31 mouse cellular contexts compared by ENCODE assay signal in genomic region chr4:32281306-32281705, GRCm38 (mm10). TPM values are rescaled to one million over a fixed set of nuclear protein-coding genes. Genes with fewer than 3 reads are reported as not detected.
DNase-seq lines count a peak whose midpoint lies in the region; ATAC-seq and TF ChIP-seq lines count a peak whose summit lies in the region.
"Had no signal": no experiment of that assay in that cellular context is flagged by ENCODE, and none has a peak within 500 bp of the region (broad histone marks: within the 10 kb centered on the region; RNA-seq: fewer than 3 reads in every experiment).

No protein-coding gene starts in this region.

- no peak for TF ChIP-seq CTCF in bone marrow, adult 2 months (IDR thresholded peaks at IDR 0.05; ENCODE audit: control insufficient read depth, insufficient read depth, low read length)

- DNase-seq in thymus, postnatal 14 days: peak; percentile 37
- DNase-seq in thymus, adult 18-20 months: no peak
- no peak for DNase-seq in left cerebral cortex, postnatal 36 days (ENCODE audit: low spot score in 2 of 2)
- no peak for DNase-seq in embryonic facial prominence, embryonic 10.5 days (ENCODE audit: low spot score)
- DNase-seq: adrenal gland, postnatal 25 days; cerebellum, adult 18-20 months; cerebellum, postnatal 10 days; forebrain, postnatal 0 days; gastrocnemius, postnatal 10 days; heart, postnatal 10 days; kidney, adult 18-20 months; kidney, postnatal 4 days; layer of hippocampus, postnatal 36 days; lung, postnatal 36 days; retina, postnatal 1 day; right cerebral cortex, postnatal 14 days; thymus, postnatal 4 days had no signal

- peaks cover 3% of the 10 kb centered on the region for H3K4me1 ChIP-seq in bone marrow, adult 2 months (ENCODE audit: control insufficient read depth, insufficient read depth, low read length)
- peaks cover 11% of the 10 kb centered on the region for H3K4me1 ChIP-seq in embryonic facial prominence, embryonic 10.5 days
- H3K4me1 ChIP-seq: forebrain, embryonic 12.5 days; hindbrain, embryonic 10.5 days; midbrain, embryonic 12.5 days had no signal

- H3K27me3 ChIP-seq in embryonic facial prominence, embryonic 10.5 days (replicated peaks; ENCODE audit: low read depth, poor library complexity, severe bottlenecking): no peaks in the 10 kb centered on the region
- H3K27me3 ChIP-seq: embryonic facial prominence, embryonic 15.5 days; forebrain, embryonic 12.5 days; heart, embryonic 13.5 days; hindbrain, embryonic 15.5 days; kidney, embryonic 15.5 days; limb, embryonic 13.5 days; lung, embryonic 15.5 days; midbrain, embryonic 12.5 days; neural tube, embryonic 15.5 days had no signal

- 0 out of 2 replicates have a peak overlapping the region, but pooled peaks have one; percentile 16 for H3K27ac ChIP-seq in bone marrow, adult 2 months (ENCODE audit: control insufficient read depth, insufficient read depth, low read depth, low read length, poor library complexity)
- H3K27ac ChIP-seq in embryonic facial prominence, embryonic 10.5 days (replicated peaks): no peak overlapping the region
- H3K27ac ChIP-seq: forebrain, embryonic 12.5 days; hindbrain, embryonic 15.5 days; kidney, embryonic 15.5 days; midbrain, embryonic 12.5 days; neural tube, embryonic 15.5 days had no signal

- H3K4me3 ChIP-seq in bone marrow, adult 2 months (replicated peaks; ENCODE audit: control insufficient read depth, low read depth, low read length): no peak overlapping the region
- no peak overlapping the region for H3K4me3 ChIP-seq in embryonic facial prominence, embryonic 10.5 days
- H3K4me3 ChIP-seq: embryonic facial prominence, embryonic 15.5 days; forebrain, embryonic 12.5 days; heart, embryonic 13.5 days; hindbrain, embryonic 10.5 days; hindbrain, embryonic 15.5 days; kidney, embryonic 15.5 days; limb, embryonic 13.5 days; lung, embryonic 15.5 days; megakaryocyte, embryonic 14.5 days; midbrain, embryonic 12.5 days; neural tube, embryonic 15.5 days had no signal

- H3K36me3 ChIP-seq in embryonic facial prominence, embryonic 10.5 days (replicated peaks): peaks cover 4% of the 10 kb centered on the region; the same call in 1 of the 2 replicates
- H3K36me3 ChIP-seq: embryonic facial prominence, embryonic 15.5 days; forebrain, embryonic 12.5 days; G1E; heart, embryonic 13.5 days; hindbrain, embryonic 15.5 days; kidney, embryonic 15.5 days; limb, embryonic 13.5 days; lung, embryonic 15.5 days; midbrain, embryonic 12.5 days; neural tube, embryonic 15.5 days had no signal

- WGBS in bone marrow, adult 2 months: 44% methylated on average over 6 of the region's 6 CpGs
- WGBS in embryonic facial prominence, embryonic 10.5 days: 88% methylated on average over 6 of the region's 6 CpGs

- H3K9me3 ChIP-seq in embryonic facial prominence, embryonic 10.5 days: no peaks in the 10 kb centered on the region
- H3K9me3 ChIP-seq: embryonic facial prominence, embryonic 15.5 days; forebrain, embryonic 12.5 days; G1E; heart, embryonic 13.5 days; hindbrain, embryonic 10.5 days; hindbrain, embryonic 15.5 days; kidney, embryonic 15.5 days; limb, embryonic 13.5 days; lung, embryonic 15.5 days; megakaryocyte, embryonic 14.5 days; midbrain, embryonic 12.5 days; neural tube, embryonic 15.5 days had no signal

- ATAC-seq in megakaryocyte, adult 5-6 weeks (ENCODE audit: poor library complexity, severe bottlenecking): peak; percentile 43; the same call in 1 of the 2 replicates
- ATAC-seq: forebrain, postnatal 0 days had no signal

- intact Hi-C loops in left cerebral cortex, postnatal 36 days (cut with DNase I): no loop called here

- no peak for TF ChIP-seq POLR2A in bone marrow, adult 2 months (IDR thresholded peaks at IDR 0.05; ENCODE audit: borderline replicate concordance, control insufficient read depth, low read depth, low read length)

RNA-seq across cellular contexts. Expression of gene Bach2, which starts 42.7 kb away (rescaled TPM):
- 36.4 and 57.6 TPM in 2 replicates for polyA plus RNA-seq in bone marrow, adult 2 months (2011; ENCODE audit: insufficient read depth, insufficient read length, low replicate concordance, missing spikeins)
- 3.3 and 3.6 TPM in 2 replicates for total RNA-seq in megakaryocyte, adult 5-6 weeks (2015)
- 0.99 and 1.2 TPM in 2 replicates for total RNA-seq in megakaryocyte, adult 5-6 weeks (2017)
- total RNA-seq in left cerebral cortex, postnatal 36 days (2021): 10 to 100 TPM; 12.6 to 16.0 TPM
- polyA plus RNA-seq in embryonic facial prominence, embryonic 10.5 days (2016; fragmentation: Nextera tagmentation; extraction: Ambion mirVana): 12.2 and 12.4 TPM in 2 replicates
- polyA plus RNA-seq: G1E had no signal
